Comparison of ENCODE assay signal across 10 mouse cellular contexts in the genomic region with DNA sequence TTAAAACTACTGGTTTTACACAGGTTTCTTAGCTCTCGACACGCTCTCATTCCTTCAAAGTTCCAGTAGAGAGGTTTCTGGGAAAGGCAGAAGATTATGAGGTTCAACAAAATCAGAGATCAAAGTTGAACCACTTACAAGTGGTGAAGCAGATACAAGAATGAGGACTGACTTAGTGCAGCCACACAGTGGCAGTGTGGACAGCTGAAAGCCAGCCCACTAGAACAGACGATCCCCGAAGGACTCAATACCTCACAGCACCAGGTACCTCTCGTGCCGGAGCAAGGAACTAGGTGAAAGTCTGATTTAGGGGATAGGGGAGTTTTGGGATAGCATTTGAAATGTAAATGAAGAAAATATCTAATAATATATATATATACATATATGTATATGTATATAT. TPM values are rescaled to one million over a fixed set of nuclear protein-coding genes. Genes with fewer than 3 reads are reported as not detected.
DNase-seq lines count a peak whose midpoint lies in the region; ATAC-seq and TF ChIP-seq lines count a peak whose summit lies in the region.
"Had no signal": no experiment of that assay in that cellular context is flagged by ENCODE, and none has a peak within 500 bp of the region (broad histone marks: within the 10 kb centered on the region; RNA-seq: fewer than 3 reads in every experiment).

No protein-coding gene starts in this region.

- no peak overlapping the region for H3K9ac ChIP-seq in lung, postnatal 0 days (replicated peaks; ENCODE audit: low read depth)

- no peak overlapping the region for H3K4me3 ChIP-seq in lung, postnatal 0 days (ENCODE audit: low read depth, low read length)

- no peak overlapping the region for H3K27ac ChIP-seq in lung, postnatal 0 days (ENCODE audit: low read length)

- no peak overlapping the region for H3K4me2 ChIP-seq in lung, postnatal 0 days (replicated peaks; ENCODE audit: low read depth, low read length)
- H3K4me2 ChIP-seq: heart, embryonic 11.5 days had no signal

- ATAC-seq in lung, postnatal 0 days = no peak

- peak; percentile 59 for TF ChIP-seq CTCF in lung, postnatal 0 days (IDR thresholded peaks at IDR 0.05)

- TF ChIP-seq EP300 in lung, postnatal 0 days (IDR thresholded peaks at IDR 0.05) = no peak

- H3K27me3 ChIP-seq in lung, postnatal 0 days (replicated peaks; ENCODE audit: insufficient read depth, low read length) = no peaks in the 10 kb centered on the region

- intact Hi-C loops in heart, postnatal 36 days (cut with DNase I) = no loop called here

- DNase-seq in cerebellum, postnatal 10 days = peak; percentile 50 to 55
- DNase-seq in cerebellum, adult 9-11 months = no peak
- peak; percentile 30 for DNase-seq in heart, postnatal 4 days
- DNase-seq in heart, postnatal 36 days = no peak
- DNase-seq in lung, postnatal 0 days (ENCODE audit: low spot score) = peak; percentile 39
- DNase-seq in lung, adult 18-20 months = no peak
- DNase-seq in kidney, postnatal 4 days = peak; percentile 32 to 46
- no peak for DNase-seq in yolk sac, embryonic 10.5 days (ENCODE audit: low spot score)
- DNase-seq: B cell, adult 2 months had no signal

- H3K9me3 ChIP-seq in lung, postnatal 0 days (ENCODE audit: low read length) = no peaks in the 10 kb centered on the region

- 56% methylated on average over 6 of the region's 6 CpGs for WGBS in lung, postnatal 0 days

- H3K36me3 ChIP-seq in lung, postnatal 0 days (ENCODE audit: insufficient read depth, low read length) = no peaks in the 10 kb centered on the region

- H3K4me1 ChIP-seq in lung, postnatal 0 days (ENCODE audit: insufficient read depth, low read depth, low read length) = peaks cover 11% of the 10 kb centered on the region; the same call in 1 of the 2 replicates

RNA-seq across cellular contexts. Expression of a gene that starts 56.1 kb away (rescaled TPM):
- 10 to 100 TPM; 14.5 to 17.3 TPM for total RNA-seq in heart, postnatal 4 days (2021)
- 1 to 10 TPM; 6.7 to 7.0 TPM for total RNA-seq in heart, postnatal 36 days (2021)
- 4.0 and 4.6 TPM in 2 replicates for polyA plus RNA-seq in lung, postnatal 0 days (2015; fragmentation: Nextera tagmentation; extraction: Ambion mirVana)

Comparison
In these comparisons a context has a peak if more than half of its experiments do, and no peak if none do; other contexts are left out.
1. DNase-seq: peak in cerebellum, postnatal 10 days (2 of 2), heart, postnatal 4 days (single experiment), lung, postnatal 0 days (single experiment) and kidney, postnatal 4 days (2 of 2); none in cerebellum, adult 9-11 months (single experiment), heart, postnatal 36 days (0 of 2), lung, adult 18-20 months (0 of 2) and yolk sac, embryonic 10.5 days (single experiment).